In the genomic region with DNA sequence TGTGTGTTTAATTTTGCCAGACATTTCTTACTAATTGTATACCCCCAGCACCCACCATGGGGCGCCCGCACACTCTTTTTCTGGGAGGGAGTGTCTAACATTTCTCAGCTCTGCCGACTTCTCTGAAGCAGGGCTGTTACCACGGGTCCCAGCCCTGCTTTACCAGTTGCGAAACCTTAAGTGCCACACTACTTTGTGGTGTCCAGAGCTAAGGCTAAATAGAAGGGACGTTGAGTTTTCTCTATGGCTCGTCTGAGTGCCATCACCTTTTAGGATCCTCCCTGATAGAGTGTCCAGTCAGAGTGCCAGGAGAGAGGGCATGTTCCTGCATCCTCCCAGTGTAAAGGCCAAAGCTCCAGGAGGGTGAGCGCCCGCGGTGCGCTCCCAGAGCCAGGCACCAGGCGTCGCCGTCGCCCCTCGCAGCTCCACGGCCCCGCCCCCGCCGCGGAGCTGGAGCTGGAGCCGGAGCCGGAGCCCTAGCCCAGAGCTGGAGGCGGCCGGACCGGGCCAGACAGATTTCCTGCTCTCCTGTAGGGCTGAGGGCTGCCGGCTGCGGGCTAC, we compare ENCODE assay signal across 8 mouse cellular contexts. TPM values are rescaled to one million over a fixed set of nuclear protein-coding genes. Genes with fewer than 3 reads are reported as not detected.
DNase-seq lines count a peak whose midpoint lies in the region; ATAC-seq and TF ChIP-seq lines count a peak whose summit lies in the region.

Ptpre (plus strand) TSS at position 141 of the 561 bp plus-strand sequence.

- peak within 1 kb of the TSS; percentile 74 for H3K9ac ChIP-seq in MEL (ENCODE audit: control insufficient read depth, low read depth, low read length, poor library complexity, severe bottlenecking)
- peak within 1 kb of the TSS; percentile 56 for H3K9ac ChIP-seq in lung, embryonic 14.5 days

- H3K27me3 ChIP-seq in MEL (ENCODE audit: control insufficient read depth in 1 of 2, insufficient read depth in 2 of 2, low read length in 2 of 2) = no peaks in the 10 kb centered on the region
- peaks cover 12% of the 10 kb centered on the region for H3K27me3 ChIP-seq in lung, embryonic 14.5 days (ENCODE audit: insufficient read depth, low read length)

- TF ChIP-seq POLR2A in MEL (IDR thresholded peaks at IDR 0.05; ENCODE audit: control insufficient read depth in 1 of 2, insufficient read depth in 1 of 2, low read depth in 1 of 2, low read length in 2 of 2, poor library complexity in 1 of 2) = 0 out of 4 replicates have a peak, but pooled peaks of 1 of the 2 experiments have one; percentile 7

- H3K79me2 ChIP-seq in MEL (ENCODE audit: control insufficient read depth, insufficient read depth, low read length, poor library complexity) = peaks cover 35% of the 10 kb centered on the region

- peaks cover 0 to 20% of the 10 kb centered on the region in 2 experiments; a peak in 2 of 4 replicates for H3K36me3 ChIP-seq in MEL (ENCODE audit: control insufficient read depth in 1 of 2, insufficient read depth in 2 of 2, low read length in 2 of 2)
- no peaks in the 10 kb centered on the region for H3K36me3 ChIP-seq in lung, embryonic 14.5 days (ENCODE audit: insufficient read depth)

- peak; percentile 91 for DNase-seq in MEL (ENCODE audit: low read depth, low spot score)
- peak; percentile 88 for DNase-seq in cerebellum, adult 8-10 months
- DNase-seq in forelimb bud, embryonic 11.5 days (ENCODE audit: low read depth, low spot score) = peak; percentile 76
- peak; percentile 91 for DNase-seq in heart, postnatal 4 days
- DNase-seq in layer of hippocampus, adult 8-10 months (ENCODE audit: low spot score in 2 of 2) = peak; percentile 77 to 92
- DNase-seq in lung, embryonic 14.5 days = peak; percentile 92
- DNase-seq in testis, postnatal 14 days (ENCODE audit: low spot score) = peak; percentile 73

- peak within 1 kb of the TSS; percentile 98 for H3K4me2 ChIP-seq in lung, embryonic 14.5 days

- peak; percentile 97 for ATAC-seq in lung, embryonic 14.5 days (ENCODE audit: insufficient read depth)
- ATAC-seq in neutrophil, adult 5-6 weeks (ENCODE audit: extremely low read depth, insufficient number of reproducible peaks, low FRiP score, poor library complexity, severe bottlenecking) = peak; percentile 68

- peak within 1 kb of the TSS; percentile 87 to 88 for H3K4me3 ChIP-seq in MEL (ENCODE audit: control insufficient read depth in 1 of 2, insufficient read depth in 1 of 2, low read depth in 2 of 2, low read length in 2 of 2)
- H3K4me3 ChIP-seq in lung, embryonic 14.5 days (ENCODE audit: low read depth, low read length) = peak within 1 kb of the TSS; percentile 56

- peak within 1 kb of the TSS; percentile 69 for H3K27ac ChIP-seq in MEL (ENCODE audit: control insufficient read depth, low read depth, low read length)
- no peak within 1 kb of the TSS for H3K27ac ChIP-seq in lung, embryonic 14.5 days (ENCODE audit: low read depth)

- H3K4me1 ChIP-seq in MEL (ENCODE audit: control insufficient read depth in 1 of 2, insufficient read depth in 2 of 2, low read length in 2 of 2) = peaks cover 2 to 43% of the 10 kb centered on the region in 2 experiments; a peak in 3 of 4 replicates
- H3K4me1 ChIP-seq in lung, embryonic 14.5 days (ENCODE audit: insufficient read depth) = no peaks in the 10 kb centered on the region

- peak; percentile 72 for TF ChIP-seq RAD21 in MEL (IDR thresholded peaks at IDR 0.05; ENCODE audit: low read depth, low read length)

- WGBS in lung, embryonic 14.5 days = 3% methylated on average over 28 of the region's 28 CpGs

- TF ChIP-seq CTCF in MEL (IDR thresholded peaks at IDR 0.05 in 2 of 3, conservative IDR thresholded peaks at IDR 0.05 in 1 of 3; ENCODE audit: control insufficient read depth in 1 of 3, insufficient read depth in 1 of 3, low read depth in 2 of 3, low read length in 3 of 3, poor library complexity in 1 of 3, severe bottlenecking in 1 of 3) = peak; percentile 47 to 89 (median 79); a peak in 5 of 6 replicates
- TF ChIP-seq CTCF in lung, embryonic 14.5 days (IDR thresholded peaks at IDR 0.05; ENCODE audit: low read depth) = peak; percentile 48

- no peaks in the 10 kb centered on the region for H3K9me3 ChIP-seq in MEL (replicated peaks; ENCODE audit: insufficient read depth, low read length)
- H3K9me3 ChIP-seq in lung, embryonic 14.5 days (ENCODE audit: low read depth, low read length) = no peaks in the 10 kb centered on the region

- TF ChIP-seq EP300 in MEL (IDR thresholded peaks at IDR 0.05; ENCODE audit: low read depth in 1 of 2, low read length in 2 of 2) = no peak

TF ChIP-seq in MEL, 35 proteins besides CTCF, POLR2A, EP300 and RAD21:
- TF ChIP-seq POLR2AphosphoS2 (IDR thresholded peaks at IDR 0.05; ENCODE audit: low read length) (no peak), SIN3A (IDR thresholded peaks at IDR 0.05; ENCODE audit: low read length) (peak; percentile 78), SMC3 (IDR thresholded peaks at IDR 0.05; ENCODE audit: low read depth, low read length) (peak; percentile 92), USF1 (IDR thresholded peaks at IDR 0.05; ENCODE audit: low read depth, low read length) (no peak), MAZ (IDR thresholded peaks at IDR 0.05; ENCODE audit: low read depth, low read length) (peak; percentile 74; the same call in 1 of the 2 replicates), TCF12 (IDR thresholded peaks at IDR 0.05; ENCODE audit: low read depth, low read length) (peak; percentile 21; the same call in 1 of the 2 replicates), ZC3H11A (IDR thresholded peaks at IDR 0.05; ENCODE audit: low read depth, low read length) (peak; percentile 93)

RNA-seq across cellular contexts. Expression of gene Ptpre, which starts in this region (rescaled TPM):
- total RNA-seq in MEL (2012; rRNA removed) = 4.9 and 6.9 TPM in 2 replicates
- polyA plus RNA-seq in MEL (2012; ENCODE audit: insufficient read depth in 1 of 2, insufficient read length in 2 of 2, low read depth in 1 of 2, low replicate concordance in 2 of 2, missing spikeins in 1 of 2) = 10 to 100 TPM in 1 of 2 experiments, not detected in 1; 12.9 TPM
- 1 to 10 TPM; 6.0 to 6.4 TPM for total RNA-seq in heart, postnatal 4 days (2021)
- 10 to 100 TPM; 49.5 to 52.8 (median 51.5) TPM for total RNA-seq in layer of hippocampus, adult 8-10 months (2022)
- 2.3 and 2.5 TPM in 2 replicates for polyA plus RNA-seq in lung, embryonic 14.5 days (2014; fragmentation: Nextera tagmentation; extraction: Ambion mirVana)
- total RNA-seq in neutrophil, adult 5-6 weeks (2017) = 112 and 113 TPM in 2 replicates
